Comparison of ENCODE assay signal across 28 mouse cellular contexts in the genomic region with DNA sequence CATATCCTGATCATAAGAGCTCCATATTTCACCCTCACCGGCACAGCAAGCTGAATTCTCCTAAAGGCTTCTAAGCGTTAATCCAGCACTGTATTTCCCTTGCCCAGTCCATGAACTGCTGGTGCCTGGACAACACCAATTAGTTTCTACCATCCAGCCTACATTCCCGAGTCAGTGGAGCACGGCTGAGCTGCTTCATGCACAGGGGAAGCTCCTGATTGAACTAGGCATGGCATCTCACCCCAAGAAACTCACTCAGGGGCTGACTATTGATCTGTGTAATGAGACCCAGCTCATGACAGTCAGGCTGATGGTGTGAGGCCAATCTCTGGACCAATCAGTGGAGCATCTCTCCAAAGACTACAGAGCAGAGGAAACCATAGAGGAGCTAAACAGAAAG.
DNase-seq lines count a peak whose midpoint lies in the region; ATAC-seq and TF ChIP-seq lines count a peak whose summit lies in the region.
"Had no signal": no experiment of that assay in that cellular context is flagged by ENCODE, and none has a peak within 500 bp of the region (broad histone marks: within the 10 kb centered on the region; RNA-seq: fewer than 3 reads in every experiment).

No protein-coding gene starts in this region.

- H3K9ac ChIP-seq in kidney, embryonic 14.5 days (ENCODE audit: low read depth, low read length) = no peak overlapping the region
- H3K9ac ChIP-seq in kidney, postnatal 0 days (ENCODE audit: low read depth, low read length) = no peak overlapping the region
- H3K9ac ChIP-seq: embryonic facial prominence, embryonic 13.5 days; forebrain, embryonic 12.5 days; forebrain, embryonic 15.5 days; hindbrain, embryonic 12.5 days; hindbrain, embryonic 15.5 days had no signal

- H3K4me2 ChIP-seq in kidney, embryonic 14.5 days (replicated peaks; ENCODE audit: low read depth, low read length) = no peak overlapping the region
- H3K4me2 ChIP-seq in kidney, postnatal 0 days (ENCODE audit: low read length) = no peak overlapping the region
- H3K4me2 ChIP-seq: embryonic facial prominence, embryonic 13.5 days; forebrain, embryonic 12.5 days; forebrain, embryonic 15.5 days; heart, embryonic 11.5 days; hindbrain, embryonic 12.5 days; hindbrain, embryonic 15.5 days had no signal

- POLR2A ChIA-PET in Patski (lab: Charles Lee) = no interaction called here

- in situ Hi-C loops in Patski (cut with MboI; ENCODE audit: low pct_unique_long_range_greater_than_20kb) = no loop called here

- DNase-seq in kidney, adult 8-10 months = no peak
- DNase-seq in kidney, postnatal 0 days (ENCODE audit: low spot score) = peak; percentile 29
- DNase-seq in kidney, adult 11 months = no peak
- no peak for DNase-seq in Patski (ENCODE audit: low read depth, low spot score)
- no peak for DNase-seq in left cerebral cortex, postnatal 10 days (ENCODE audit: extremely low spot score in 1 of 2, low spot score in 2 of 2)
- DNase-seq in thymus, adult 18-20 months = no peak
- DNase-seq: adrenal gland, adult 8-10 months; adrenal gland, postnatal 25 days; B cell, adult 2 months; cerebellum, adult 11-12 months; cerebellum, adult 8-10 months; cerebellum, postnatal 10 days; cerebellum, postnatal 36 days; embryo, embryonic 11 days; gastrocnemius, postnatal 25 days; heart, adult 2 months had no signal

- ATAC-seq in kidney, embryonic 14.5 days (ENCODE audit: low FRiP score, low TSS enrichment) = peak; percentile 46; the same call in 1 of the 2 replicates
- ATAC-seq in kidney, postnatal 0 days (replicated peaks; ENCODE audit: low FRiP score, low read depth) = peak; percentile 73; the same call in 1 of the 2 replicates
- ATAC-seq in Patski = peak; percentile 82
- ATAC-seq: activated CD4-positive, CD25-positive, alpha-beta regulatory T cell, adult 4 months; forebrain, embryonic 15.5 days had no signal

- intact Hi-C loops in left cerebral cortex, postnatal 10 days (cut with DNase I) = no loop called here

- no peak for TF ChIP-seq CTCF in kidney, postnatal 0 days (IDR thresholded peaks at IDR 0.05; ENCODE audit: low read depth)
- no peak for TF ChIP-seq CTCF in Patski (IDR thresholded peaks at IDR 0.05)

- H3K36me3 ChIP-seq in kidney, embryonic 14.5 days (ENCODE audit: control insufficient read depth, insufficient read depth, low read length) = no peaks in the 10 kb centered on the region
- H3K36me3 ChIP-seq in kidney, postnatal 0 days (ENCODE audit: insufficient read depth, low read length) = no peaks in the 10 kb centered on the region
- H3K36me3 ChIP-seq: embryonic facial prominence, embryonic 10.5 days; embryonic facial prominence, embryonic 13.5 days; forebrain, embryonic 12.5 days; forebrain, embryonic 15.5 days; G1E; hindbrain, embryonic 12.5 days; hindbrain, embryonic 15.5 days had no signal

- H3K4me1 ChIP-seq in kidney, embryonic 14.5 days (ENCODE audit: control insufficient read depth, insufficient read depth, low read length) = no peaks in the 10 kb centered on the region
- H3K4me1 ChIP-seq in kidney, postnatal 0 days (replicated peaks; ENCODE audit: insufficient read depth, low read length) = no peaks in the 10 kb centered on the region
- H3K4me1 ChIP-seq: embryonic facial prominence, embryonic 10.5 days; embryonic facial prominence, embryonic 13.5 days; forebrain, embryonic 12.5 days; forebrain, embryonic 15.5 days; hindbrain, embryonic 12.5 days; hindbrain, embryonic 15.5 days had no signal

- H3K27me3 ChIP-seq in kidney, embryonic 14.5 days (ENCODE audit: control insufficient read depth, insufficient read depth, low read length) = no peaks in the 10 kb centered on the region
- H3K27me3 ChIP-seq in kidney, postnatal 0 days (ENCODE audit: insufficient read depth, low read length) = no peaks in the 10 kb centered on the region
- H3K27me3 ChIP-seq in Patski = no peaks in the 10 kb centered on the region
- H3K27me3 ChIP-seq: CH12.LX; embryonic facial prominence, embryonic 13.5 days; forebrain, embryonic 12.5 days; forebrain, embryonic 15.5 days; hindbrain, embryonic 12.5 days; hindbrain, embryonic 15.5 days had no signal

- WGBS in kidney, embryonic 14.5 days = 56% methylated on average over 4 of the region's 4 CpGs
- 39% methylated on average over 4 of the region's 4 CpGs for WGBS in kidney, postnatal 0 days

- no peak overlapping the region for H3K4me3 ChIP-seq in kidney, embryonic 14.5 days (ENCODE audit: low read length)
- no peak overlapping the region for H3K4me3 ChIP-seq in kidney, postnatal 0 days (replicated peaks; ENCODE audit: low read depth, low read length)
- H3K4me3 ChIP-seq: embryonic facial prominence, embryonic 10.5 days; embryonic facial prominence, embryonic 13.5 days; erythroblast, embryonic 14.5 days; forebrain, embryonic 12.5 days; forebrain, embryonic 15.5 days; heart, adult 2 months; hindbrain, embryonic 12.5 days; hindbrain, embryonic 15.5 days had no signal

- H3K9me3 ChIP-seq in kidney, embryonic 14.5 days (ENCODE audit: control insufficient read depth, low read length) = no peaks in the 10 kb centered on the region
- H3K9me3 ChIP-seq in kidney, postnatal 0 days (replicated peaks; ENCODE audit: low read length) = no peaks in the 10 kb centered on the region
- H3K9me3 ChIP-seq: embryonic facial prominence, embryonic 10.5 days; embryonic facial prominence, embryonic 13.5 days; forebrain, embryonic 12.5 days; forebrain, embryonic 15.5 days; hindbrain, embryonic 12.5 days; hindbrain, embryonic 15.5 days had no signal

- CTCF ChIA-PET in Patski (lab: Charles Lee) = no interaction called here

- H3K27ac ChIP-seq in kidney, embryonic 14.5 days (ENCODE audit: low read depth, low read length) = no peak overlapping the region
- no peak overlapping the region for H3K27ac ChIP-seq in kidney, postnatal 0 days
- H3K27ac ChIP-seq: embryonic facial prominence, embryonic 10.5 days; embryonic facial prominence, embryonic 13.5 days; forebrain, embryonic 12.5 days; forebrain, embryonic 15.5 days; heart, adult 2 months; hindbrain, embryonic 12.5 days; hindbrain, embryonic 15.5 days had no signal
